Mouse (Mus musculus) neural tube, embryonic 14.5 days (tissue): ENCODE measurements at regions not wholly inside any gene's neighbourhood (a gene's known extent, or its start where the extent isn't known, plus 50 kb on each side); places are given as distances from the start of the nearest gene placed in this dataset.

ENCODE experiments used
- ATAC-seq: fragments of 200-750 bp; cut with Nextera tagmentation; 2 replicates; pipeline ENCODE4 v1.8.0; 2017; ENCODE audit warnings: low read depth, mild to moderate bottlenecking, moderate TSS enrichment, moderate library complexity
- H3K27ac ChIP-seq: fragments of 300-500 bp; sonication (generic); 2 replicates; pipeline ENCODE4 v1.5.1; 2014; ENCODE audit warnings: low read depth, mild to moderate bottlenecking, control low read depth, low read length, moderate library complexity, mixed read lengths
- H3K27me3 ChIP-seq: fragments of 300-500 bp; sonication (generic); 2 replicates; pipeline ENCODE4 v1.6.1; 2014; ENCODE audit warnings: low read length; ENCODE audit not compliant: control insufficient read depth, insufficient read depth
- H3K36me3 ChIP-seq: fragments of 300-500 bp; sonication (generic); 2 replicates; pipeline ENCODE4 v1.6.1; 2014; ENCODE audit warnings: low read length, mixed read lengths; ENCODE audit not compliant: control insufficient read depth, insufficient read depth
- H3K4me1 ChIP-seq: fragments of 300-500 bp; sonication (generic); 2 replicates; pipeline ENCODE4 v1.6.1; 2014; ENCODE audit warnings: low read length; ENCODE audit not compliant: control insufficient read depth, insufficient read depth
- H3K4me2 ChIP-seq: fragments of 300-500 bp; sonication (generic); 2 replicates; pipeline ENCODE4 v1.6.1; 2014; ENCODE audit warnings: mild to moderate bottlenecking, low read depth, low read length, control low read depth
- H3K4me3 ChIP-seq: fragments of 300-500 bp; sonication (generic); 2 replicates; pipeline ENCODE4 v1.5.1; 2014; ENCODE audit warnings: low read depth, low read length, control low read depth, mixed read lengths
- H3K9ac ChIP-seq: fragments of 300-500 bp; sonication (generic); replicated peaks from 2 replicates; pipeline ENCODE4 v1.6.1; 2014; ENCODE audit warnings: low read depth, mild to moderate bottlenecking, control low read depth, low read length, mixed read lengths
- H3K9me3 ChIP-seq: fragments of 300-500 bp; sonication (generic); 2 replicates; pipeline ENCODE4 v1.6.1; 2016; ENCODE audit warnings: low read length; ENCODE audit not compliant: control insufficient read depth
- WGBS: fragments of 180-500 bp; shearing (Covaris S2); extraction: QIAGEN DNeasy Blood & Tissue Kit; methylation state at CpG from one replicate; pipeline ENCODE4 v1.1.7; 2014; 5-methylcytosine and 5-hydroxymethylcytosine counted together

DNA sequence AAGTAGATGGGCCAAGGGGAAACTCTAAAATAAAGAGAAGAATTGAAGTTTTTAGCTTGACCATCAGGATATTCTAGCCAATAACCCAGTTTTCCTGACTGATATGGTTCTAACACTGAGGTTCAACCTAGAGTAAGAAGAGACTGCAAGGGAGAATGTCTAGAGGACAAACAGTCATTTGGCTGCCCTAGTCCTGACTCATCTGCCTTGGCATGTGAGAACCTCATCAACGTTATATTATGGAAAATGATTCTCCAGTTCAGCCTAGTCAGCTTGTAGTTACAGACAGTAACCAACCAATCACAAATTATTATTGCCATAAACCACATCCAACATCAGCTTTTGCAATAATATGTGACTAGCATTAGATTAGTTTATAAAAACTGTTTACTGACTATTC is 254.2 kb downstream of the Papss1 start:
- 88% methylated on average over 1 of the region's 1 CpGs for WGBS
- H3K9me3 ChIP-seq: no peaks in the 10 kb centered on the region
- H3K4me1 ChIP-seq: no peaks in the 10 kb centered on the region
- H3K36me3 ChIP-seq: no peaks in the 10 kb centered on the region
- H3K4me3 ChIP-seq: no peak overlapping the region
- no peak overlapping the region for H3K4me2 ChIP-seq
- H3K27ac ChIP-seq: no peak overlapping the region
- no peak overlapping the region for H3K9ac ChIP-seq
- ATAC-seq: no peak
- no peaks in the 10 kb centered on the region for H3K27me3 ChIP-seq

- WGBS: 80% methylated on average over 2 of the region's 2 CpGs
These were observed 227.7 kb upstream of the Dkk2 start for GRCm38 (mm10) chr3:131857442-131857841.

DNA sequence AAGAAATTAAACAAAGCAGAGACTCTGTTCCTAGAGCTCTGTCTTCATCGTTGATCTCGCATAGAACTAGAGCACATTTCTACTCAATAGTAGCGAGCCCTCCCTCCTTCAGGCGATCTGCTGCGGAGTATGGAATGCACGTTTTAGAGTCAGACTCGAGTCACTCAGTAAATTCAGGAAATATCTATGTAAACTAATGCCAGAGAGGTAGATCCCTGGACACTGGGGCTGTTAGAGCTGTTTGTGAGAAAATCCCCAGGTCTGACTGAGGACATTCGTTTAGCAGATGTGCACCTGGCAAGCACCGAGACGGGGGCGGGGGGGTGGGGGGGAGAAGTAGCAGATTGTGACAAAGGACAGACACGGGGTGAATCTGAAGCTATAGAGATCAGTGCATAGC is 226.0 kb upstream of the Dkk2 start:
- Histone ChIP-seq H3K9me3 (no peaks in the 10 kb centered on the region), H3K27ac (no peak overlapping the region), H3K36me3 (no peaks in the 10 kb centered on the region), H3K27me3 (no peaks in the 10 kb centered on the region), H3K4me3 (no peak overlapping the region), H3K4me2 (no peak overlapping the region), H3K4me1 (no peaks in the 10 kb centered on the region), H3K9ac (no peak overlapping the region)
- no peak for ATAC-seq
- WGBS: 75% methylated on average over 12 of the region's 12 CpGs

More at GRCm38 (mm10) chr3:131857442-131857841, 227.7 kb upstream of the Dkk2 start:
- no peak overlapping the region for H3K4me2 ChIP-seq
- H3K27me3 ChIP-seq: no peaks in the 10 kb centered on the region
- no peak overlapping the region for H3K9ac ChIP-seq
- H3K36me3 ChIP-seq: no peaks in the 10 kb centered on the region
- no peaks in the 10 kb centered on the region for H3K4me1 ChIP-seq
- ATAC-seq: no peak
- H3K9me3 ChIP-seq: no peaks in the 10 kb centered on the region
- no peak overlapping the region for H3K27ac ChIP-seq
- no peak overlapping the region for H3K4me3 ChIP-seq

DNA sequence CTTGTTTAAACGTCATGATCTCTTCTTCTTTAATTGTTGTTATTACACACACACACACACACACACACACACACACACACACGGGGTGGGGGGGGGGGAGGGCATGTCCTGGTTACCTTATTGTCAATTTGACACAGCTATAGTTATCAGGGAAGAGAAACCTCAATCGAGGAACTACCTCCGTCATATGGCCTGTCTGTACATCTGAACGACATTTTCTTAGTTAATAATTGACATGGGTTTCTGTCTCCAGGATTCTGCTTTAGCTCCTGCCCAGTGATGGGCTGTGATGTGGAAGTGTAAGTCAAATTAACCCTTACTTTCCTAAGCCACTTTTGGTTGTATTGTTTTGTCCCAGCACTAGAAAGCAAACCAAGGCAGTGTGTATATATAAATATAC is 220.0 kb upstream of the Dkk2 start:
- Histone ChIP-seq H3K4me2 (no peak overlapping the region), H3K4me1 (no peaks in the 10 kb centered on the region), H3K27me3 (no peaks in the 10 kb centered on the region), H3K27ac (no peak overlapping the region), H3K9ac (no peak overlapping the region), H3K4me3 (no peak overlapping the region), H3K36me3 (no peaks in the 10 kb centered on the region), H3K9me3 (no peaks in the 10 kb centered on the region)
- WGBS: 46% methylated on average over 5 of the region's 5 CpGs
- ATAC-seq: no peak

GRCm38 (mm10) chr3:131867266-131867665 is 217.8 kb upstream of the Dkk2 start:
- Histone ChIP-seq H3K4me3 (no peak overlapping the region), H3K9ac (no peak overlapping the region), H3K27ac (no peak overlapping the region), H3K4me2 (no peak overlapping the region), H3K4me1 (no peaks in the 10 kb centered on the region), H3K36me3 (no peaks in the 10 kb centered on the region), H3K9me3 (no peaks in the 10 kb centered on the region), H3K27me3 (no peaks in the 10 kb centered on the region)
- no peak for ATAC-seq
- WGBS: 95% methylated on average over 3 of the region's 3 CpGs

- H3K27me3 ChIP-seq: no peaks in the 10 kb centered on the region
- no peaks in the 10 kb centered on the region for H3K9me3 ChIP-seq
- no peaks in the 10 kb centered on the region for H3K4me1 ChIP-seq
- ATAC-seq: no peak
- H3K4me2 ChIP-seq: no peak overlapping the region
- 80% methylated on average over 11 of the region's 11 CpGs for WGBS
- H3K4me3 ChIP-seq: no peak overlapping the region
- H3K9ac ChIP-seq: no peak overlapping the region
- no peak overlapping the region for H3K27ac ChIP-seq
- H3K36me3 ChIP-seq: no peaks in the 10 kb centered on the region
These were observed 216.7 kb upstream of the Dkk2 start for GRCm38 (mm10) chr3:131868219-131868964.

DNA sequence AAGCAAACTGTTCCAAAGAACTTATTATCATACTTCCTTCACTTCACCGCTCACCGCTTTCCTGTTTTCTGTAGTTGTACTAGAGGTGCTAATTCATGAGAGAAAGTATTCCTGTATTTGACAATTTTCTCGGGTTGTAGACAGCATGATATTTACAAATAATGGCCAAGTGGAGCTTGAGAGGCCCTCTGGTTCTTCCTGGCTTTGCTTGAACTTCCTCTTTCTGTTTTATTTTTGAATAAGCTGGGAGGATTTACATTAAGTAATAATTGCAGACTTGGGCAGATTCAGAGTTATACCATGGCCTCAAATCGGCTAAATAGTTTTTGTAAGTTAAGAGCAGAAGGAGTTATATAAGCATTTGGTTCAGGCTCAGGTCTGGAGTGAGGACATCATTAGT is 215.8 kb upstream of the Dkk2 start:
- no peak for ATAC-seq
- no peaks in the 10 kb centered on the region for H3K4me1 ChIP-seq
- H3K27me3 ChIP-seq: no peaks in the 10 kb centered on the region
- no peaks in the 10 kb centered on the region for H3K9me3 ChIP-seq
- H3K4me2 ChIP-seq: no peak overlapping the region
- 88% methylated on average over 4 of the region's 4 CpGs for WGBS
- no peak overlapping the region for H3K9ac ChIP-seq
- no peak overlapping the region for H3K27ac ChIP-seq
- H3K4me3 ChIP-seq: no peak overlapping the region
- no peaks in the 10 kb centered on the region for H3K36me3 ChIP-seq

- H3K36me3 ChIP-seq: no peaks in the 10 kb centered on the region
- H3K27me3 ChIP-seq: no peaks in the 10 kb centered on the region
- H3K4me2 ChIP-seq: no peak overlapping the region
- H3K4me1 ChIP-seq: no peaks in the 10 kb centered on the region
- no peak overlapping the region for H3K27ac ChIP-seq
- no peak overlapping the region for H3K9ac ChIP-seq
- H3K4me3 ChIP-seq: no peak overlapping the region
- H3K9me3 ChIP-seq: no peaks in the 10 kb centered on the region
- no peak for ATAC-seq
These were observed 202.4 kb upstream of the Dkk2 start for GRCm38 (mm10) chr3:131882667-131883066.

DNA sequence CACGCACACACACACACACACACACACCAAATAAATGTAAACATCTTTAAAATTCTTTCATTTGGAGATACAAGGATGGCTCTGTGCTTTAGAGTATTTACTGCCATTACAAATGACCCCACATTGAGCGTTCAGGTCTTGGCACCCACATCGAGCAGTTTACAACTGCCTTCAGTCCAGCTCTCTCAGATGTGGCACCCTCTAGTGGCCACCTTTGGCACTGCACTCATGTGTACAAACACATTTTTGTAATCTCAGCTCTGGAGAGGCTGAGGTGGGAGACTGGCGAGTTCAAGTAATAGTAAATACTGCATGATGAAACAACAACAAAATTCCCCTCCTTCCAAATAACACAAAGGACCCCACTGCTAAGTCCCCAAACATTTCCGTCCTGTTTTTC is 198.6 kb upstream of the Dkk2 start:
- H3K4me3 ChIP-seq: no peak overlapping the region
- WGBS: 91% methylated on average over 5 of the region's 5 CpGs
- H3K27ac ChIP-seq: no peak overlapping the region
- H3K9me3 ChIP-seq: no peaks in the 10 kb centered on the region
- ATAC-seq: no peak
- H3K4me2 ChIP-seq: no peak overlapping the region
- H3K4me1 ChIP-seq: no peaks in the 10 kb centered on the region
- no peaks in the 10 kb centered on the region for H3K36me3 ChIP-seq
- no peak overlapping the region for H3K9ac ChIP-seq
- no peaks in the 10 kb centered on the region for H3K27me3 ChIP-seq
